Mouse (Mus musculus) cerebellum, adult 11-12 months (tissue): ENCODE results near the gene Sdr39u1.

Experiments used
- DNase-seq: peaks from one replicate; pipeline ENCODE4 v3.0.0; 2022

Gene Sdr39u1

DNA sequence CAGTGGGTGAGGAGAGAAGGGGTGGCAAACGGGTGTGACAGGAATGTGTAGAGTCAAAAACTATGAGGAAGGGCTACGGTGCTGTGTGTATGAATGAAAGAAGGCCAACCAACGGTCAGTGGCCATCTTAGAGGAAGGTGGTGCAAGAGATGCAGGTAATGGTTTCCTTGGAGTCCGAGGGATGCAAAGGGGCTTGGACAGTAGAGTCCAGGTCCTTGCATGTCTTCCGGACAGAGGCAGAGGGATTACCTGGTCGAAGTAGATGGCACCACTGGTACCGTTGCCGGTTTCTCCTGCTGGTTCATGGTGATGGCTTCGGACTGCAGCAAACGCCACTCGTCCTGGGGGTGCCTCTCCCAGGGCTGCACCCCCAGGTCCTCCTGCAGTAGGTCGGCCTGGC, 16.4 kb downstream of the Sdr39u1 start:
- DNase-seq, result no peak

DNA sequence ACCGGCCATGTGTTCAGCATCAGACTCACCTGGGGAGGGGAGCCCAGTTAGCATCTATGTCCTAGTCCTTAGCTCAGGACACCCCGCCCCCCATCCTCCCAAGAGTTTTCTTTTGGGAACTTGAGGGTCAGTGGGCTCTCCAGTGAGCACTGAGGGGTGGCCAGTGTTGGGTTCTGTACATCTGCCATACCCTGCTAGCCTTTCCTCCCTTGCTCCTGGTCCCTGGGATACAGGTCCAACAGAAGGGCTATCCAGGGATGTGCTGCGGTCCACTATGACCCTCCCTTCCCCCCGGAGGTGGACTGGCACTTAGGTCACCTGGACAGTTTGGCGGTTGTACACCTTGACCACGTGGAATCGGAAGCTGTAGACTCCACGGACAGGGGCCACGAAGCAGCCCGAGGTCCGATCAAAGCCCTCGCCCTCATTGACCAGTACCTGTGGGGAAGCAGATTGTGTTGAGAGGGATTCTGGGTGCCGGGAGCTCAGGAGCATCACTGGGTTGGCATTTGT, 16.9 kb downstream of the Sdr39u1 start:
- DNase-seq, result peak; percentile 85

DNA sequence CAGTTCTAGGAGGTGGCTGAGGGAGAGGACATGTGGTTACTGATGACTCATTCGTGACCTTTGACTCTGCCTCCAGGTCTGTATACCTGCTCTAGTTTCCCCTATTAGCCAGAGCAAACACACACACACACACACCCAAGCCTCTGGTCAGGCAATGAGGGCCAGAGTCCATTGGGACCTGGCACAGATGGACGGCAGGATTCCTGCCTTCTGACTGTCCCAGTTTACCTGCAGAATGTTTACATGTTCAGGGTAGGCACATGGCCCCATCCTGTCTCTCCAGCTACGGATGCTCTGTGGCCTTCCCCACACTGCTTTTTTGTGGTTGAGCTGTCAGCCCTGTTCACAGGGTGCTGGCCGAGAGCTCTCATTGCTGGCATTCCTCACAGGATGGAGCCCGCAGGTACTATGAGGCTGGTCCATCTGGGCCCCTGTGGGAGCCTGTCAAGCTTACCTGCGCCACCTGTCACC, 17.9 kb downstream of the Sdr39u1 start:
- peak; percentile 99 for DNase-seq

DNA sequence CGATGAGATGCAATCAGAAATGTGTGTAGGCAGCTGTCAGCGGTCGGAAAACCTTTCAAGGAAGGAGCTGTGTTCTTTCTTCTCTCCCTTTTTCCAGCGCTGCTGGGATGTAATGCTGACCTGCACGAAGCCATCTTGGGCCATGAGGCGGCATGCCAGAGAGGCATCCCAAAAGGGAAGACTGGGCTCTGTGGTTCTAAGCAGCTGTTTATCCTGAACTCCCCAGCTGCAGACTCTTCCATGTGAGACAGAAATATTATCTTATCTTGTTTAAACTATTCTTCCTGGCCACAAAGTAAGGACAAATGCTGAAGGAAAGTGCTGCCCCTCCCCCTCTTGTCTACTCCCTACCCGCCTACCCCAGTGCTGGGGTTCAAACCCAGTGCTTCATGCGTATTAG, 19.1 kb downstream of the Sdr39u1 start:
- peak; percentile 53 for DNase-seq

DNA sequence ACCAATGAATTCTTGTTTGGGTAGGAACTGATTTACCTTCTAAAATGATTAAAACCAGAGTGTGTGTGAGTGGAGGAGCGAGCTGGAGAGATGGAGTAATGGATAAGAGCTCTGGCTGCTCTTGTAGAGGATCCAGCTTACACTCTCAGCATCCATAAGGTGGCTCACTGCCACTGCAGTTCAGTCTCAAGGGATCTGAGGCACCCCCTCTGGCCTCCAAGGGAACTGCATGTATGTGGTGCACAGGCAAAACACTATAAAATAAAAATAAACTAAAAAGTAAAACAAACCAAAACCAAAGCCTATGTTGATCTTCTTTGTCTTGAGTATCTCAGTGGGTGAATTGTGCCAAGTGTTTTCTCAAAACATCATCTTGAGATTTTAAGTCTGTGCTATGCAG, 20.5 kb downstream of the Sdr39u1 start:
- peak; percentile 75 for DNase-seq

DNA sequence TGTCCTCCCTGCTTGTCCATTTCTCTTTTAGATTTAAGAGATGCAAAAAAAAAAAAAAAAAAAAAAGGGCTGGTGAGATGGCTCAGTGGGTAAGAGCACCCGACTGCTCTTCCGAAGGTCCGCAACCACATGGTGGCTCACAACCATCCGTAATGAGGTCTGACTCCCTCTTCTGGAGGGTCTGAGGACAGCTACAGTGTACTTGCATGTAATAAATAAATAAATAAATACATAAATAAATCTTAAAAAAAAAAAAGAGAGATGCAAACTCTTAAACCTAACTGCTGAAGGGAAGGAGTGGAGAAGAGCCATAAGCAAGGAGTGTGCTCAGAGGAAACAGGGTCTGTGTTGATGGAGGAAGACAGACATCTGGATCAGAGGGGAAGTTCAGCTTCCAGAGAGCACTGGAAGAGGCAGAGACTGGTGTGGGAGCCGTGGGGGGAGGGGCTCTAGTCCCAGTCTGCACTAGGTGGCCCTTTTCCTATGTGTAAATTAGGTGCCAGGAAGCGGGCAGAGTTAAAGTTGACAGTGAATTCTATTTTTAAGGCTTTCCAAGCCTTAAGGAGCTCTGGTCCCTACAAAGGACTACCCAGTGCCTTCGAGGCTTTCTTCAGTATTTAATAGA, 21.7 kb downstream of the Sdr39u1 start:
- DNase-seq, result peak; percentile 64

DNA sequence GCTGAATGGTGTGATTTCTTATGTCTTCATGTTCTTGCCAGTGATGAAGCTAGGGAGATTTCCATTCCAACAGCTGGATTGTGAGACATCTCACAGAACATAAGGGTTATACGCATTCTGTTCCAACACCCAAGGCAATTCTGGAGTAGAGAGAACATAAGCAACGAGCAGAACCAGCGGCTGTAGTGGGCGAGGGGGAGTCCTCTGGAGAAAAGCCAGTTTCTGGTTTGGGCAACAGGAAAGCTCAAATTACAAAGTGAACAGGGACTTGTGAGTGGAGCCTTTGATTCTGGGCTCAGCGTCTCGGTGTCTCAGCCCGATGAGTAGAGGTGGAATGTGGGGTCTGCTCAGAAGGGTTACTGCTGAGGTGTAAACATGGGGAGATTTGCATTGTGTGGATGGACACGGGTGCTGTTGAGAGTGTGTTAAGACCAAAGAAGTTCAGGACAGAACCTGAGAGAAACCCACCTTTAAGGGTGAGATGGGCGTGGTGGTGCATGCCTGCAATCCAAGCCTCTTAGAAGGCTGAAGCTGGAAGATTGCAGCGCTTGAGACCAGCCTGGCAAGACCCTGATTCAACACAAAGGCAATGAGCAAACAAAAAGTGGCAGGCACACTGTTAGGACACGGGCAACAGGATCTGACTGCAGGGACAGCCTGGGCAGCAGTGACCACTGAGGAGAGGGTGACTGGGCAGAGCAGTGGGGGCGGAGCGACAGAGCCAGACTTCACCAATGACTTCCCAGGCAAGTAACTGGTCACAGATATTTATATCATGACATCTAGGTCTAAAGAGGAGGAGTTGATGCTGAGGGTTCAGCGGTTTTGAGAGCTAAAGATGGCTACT, 22.4 kb downstream of the Sdr39u1 start:
- DNase-seq, result peak; percentile 77

DNA sequence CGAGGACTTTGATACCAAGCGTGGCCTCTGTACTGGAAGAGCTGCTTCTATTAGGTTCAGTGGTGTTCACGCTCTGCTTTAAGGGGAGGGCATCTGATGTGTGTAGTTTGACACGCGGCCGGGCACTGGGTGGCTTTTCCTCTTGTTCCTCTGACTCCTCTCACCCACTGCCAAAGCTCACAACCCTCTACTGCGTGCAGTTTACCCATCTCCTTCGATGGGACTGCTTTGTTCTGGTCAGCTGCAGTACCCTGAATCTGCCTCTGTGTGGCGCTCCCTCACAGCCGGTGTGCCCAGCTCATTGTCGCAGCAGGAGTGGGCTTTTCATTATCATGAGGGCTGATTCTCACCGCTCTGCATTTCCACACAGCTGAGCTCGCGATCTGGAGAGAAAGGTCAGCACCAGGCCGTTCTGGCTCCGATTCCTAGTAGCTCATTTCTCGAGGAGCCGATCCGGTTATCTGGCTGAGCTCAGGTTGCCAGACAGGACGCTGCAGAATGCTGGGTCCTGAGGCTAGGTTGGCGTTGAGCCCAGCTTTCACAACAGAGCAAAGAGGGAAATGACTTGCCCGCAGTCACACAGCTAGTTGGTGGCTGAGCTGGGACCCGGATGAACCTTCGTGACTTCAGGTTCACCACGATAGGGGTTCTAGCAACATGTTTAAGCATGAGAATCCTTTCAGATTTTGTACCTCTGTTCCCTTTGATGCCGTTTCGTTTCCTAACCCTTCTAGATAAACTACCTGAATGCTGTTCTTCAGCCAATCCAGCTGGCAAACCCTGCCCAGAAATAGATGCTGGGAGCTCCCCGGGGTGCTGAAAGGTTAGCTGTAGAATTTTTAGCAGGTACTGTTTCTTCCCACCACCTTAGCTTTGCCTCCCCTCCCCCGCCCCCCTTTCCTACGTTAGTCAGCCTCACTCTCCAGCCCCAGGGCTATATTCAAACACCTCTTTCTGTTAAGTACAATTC, 26.1 kb downstream of the Sdr39u1 start:
- DNase-seq, result peak; percentile 92

DNA sequence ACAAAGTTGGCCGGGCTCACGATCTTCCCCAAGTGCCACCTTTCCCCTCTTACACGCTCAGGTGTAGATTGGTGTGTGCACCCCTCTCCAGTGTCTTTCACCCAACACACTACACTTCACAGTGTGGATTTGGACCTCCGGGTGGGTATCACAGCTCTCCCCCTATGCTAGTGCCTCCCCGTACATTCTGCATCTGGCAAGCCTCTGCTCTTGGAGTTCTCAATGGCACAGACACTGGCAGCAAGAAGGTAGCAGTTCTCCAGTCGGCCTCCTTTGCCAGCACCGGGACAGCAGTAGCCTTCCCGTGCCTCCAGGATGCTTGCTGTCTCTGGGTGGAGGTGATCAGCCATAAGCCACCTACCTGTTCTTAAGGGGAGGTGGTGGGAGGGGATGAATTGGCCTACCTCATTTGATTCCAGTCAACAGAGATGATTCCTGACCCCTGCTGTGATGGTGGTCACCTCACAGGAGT, 26.8 kb downstream of the Sdr39u1 start:
- no peak for DNase-seq

DNA sequence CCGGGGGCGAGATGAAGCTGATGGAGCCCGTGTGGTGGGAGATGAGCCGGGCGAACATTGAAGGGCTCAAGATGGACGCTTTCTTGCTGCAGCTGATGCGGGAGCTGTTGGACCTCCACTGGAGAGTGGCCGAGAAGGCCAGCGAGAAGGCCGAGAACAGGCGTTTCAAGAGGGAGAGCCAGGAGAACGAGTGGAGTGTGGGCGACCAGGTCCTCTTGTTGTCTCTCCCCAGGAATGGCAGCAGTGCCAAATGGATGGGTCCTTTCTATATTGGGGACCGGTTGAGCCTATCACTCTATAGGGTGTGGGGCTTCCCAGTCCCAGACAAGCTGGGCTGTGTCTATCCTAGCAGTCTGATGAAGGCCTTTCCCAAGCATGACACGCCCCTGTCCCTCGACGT, 27.5 kb downstream of the Sdr39u1 start:
- peak; percentile 54 for DNase-seq

DNA sequence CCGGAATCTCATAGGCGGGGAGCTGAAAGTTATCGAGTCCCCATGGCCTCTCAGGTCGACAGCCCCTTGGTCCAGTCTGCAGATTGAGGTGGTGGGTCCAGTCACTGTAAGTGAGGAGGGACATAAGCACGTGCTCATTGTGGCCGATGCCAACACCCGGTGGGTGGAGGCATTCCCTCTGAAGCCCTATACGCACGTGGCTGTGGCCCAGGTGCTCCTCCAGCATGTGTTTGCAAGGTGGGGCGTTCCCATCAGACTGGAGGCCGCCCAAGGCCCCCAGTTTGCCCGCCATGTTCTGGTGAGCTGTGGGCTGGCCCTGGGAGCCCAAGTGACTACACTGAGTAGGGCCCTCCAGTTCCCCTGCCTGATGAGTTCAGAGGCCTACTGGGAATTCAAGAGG, 28.1 kb downstream of the Sdr39u1 start:
- DNase-seq, result peak; percentile 53

DNA sequence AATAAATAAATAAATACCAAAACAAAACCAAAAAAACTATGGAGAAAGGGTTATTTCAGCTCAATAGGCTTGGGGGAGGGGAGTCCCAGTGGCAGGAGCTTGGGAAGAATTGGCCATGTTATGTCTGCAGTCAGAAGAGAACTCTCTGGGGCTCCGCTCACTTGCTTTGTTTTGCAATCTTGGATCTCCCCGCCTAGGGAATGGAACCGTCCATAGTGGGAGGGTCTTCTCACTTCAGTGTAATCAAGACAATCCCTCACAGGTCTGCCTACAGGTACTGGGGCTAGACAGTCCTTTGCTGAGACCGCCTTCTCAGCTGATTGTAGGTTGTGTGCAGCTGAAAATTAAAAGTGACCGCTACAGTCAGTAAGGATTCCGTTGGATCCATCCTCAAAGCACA, 30.6 kb downstream of the Sdr39u1 start:
- DNase-seq, result no peak

DNA sequence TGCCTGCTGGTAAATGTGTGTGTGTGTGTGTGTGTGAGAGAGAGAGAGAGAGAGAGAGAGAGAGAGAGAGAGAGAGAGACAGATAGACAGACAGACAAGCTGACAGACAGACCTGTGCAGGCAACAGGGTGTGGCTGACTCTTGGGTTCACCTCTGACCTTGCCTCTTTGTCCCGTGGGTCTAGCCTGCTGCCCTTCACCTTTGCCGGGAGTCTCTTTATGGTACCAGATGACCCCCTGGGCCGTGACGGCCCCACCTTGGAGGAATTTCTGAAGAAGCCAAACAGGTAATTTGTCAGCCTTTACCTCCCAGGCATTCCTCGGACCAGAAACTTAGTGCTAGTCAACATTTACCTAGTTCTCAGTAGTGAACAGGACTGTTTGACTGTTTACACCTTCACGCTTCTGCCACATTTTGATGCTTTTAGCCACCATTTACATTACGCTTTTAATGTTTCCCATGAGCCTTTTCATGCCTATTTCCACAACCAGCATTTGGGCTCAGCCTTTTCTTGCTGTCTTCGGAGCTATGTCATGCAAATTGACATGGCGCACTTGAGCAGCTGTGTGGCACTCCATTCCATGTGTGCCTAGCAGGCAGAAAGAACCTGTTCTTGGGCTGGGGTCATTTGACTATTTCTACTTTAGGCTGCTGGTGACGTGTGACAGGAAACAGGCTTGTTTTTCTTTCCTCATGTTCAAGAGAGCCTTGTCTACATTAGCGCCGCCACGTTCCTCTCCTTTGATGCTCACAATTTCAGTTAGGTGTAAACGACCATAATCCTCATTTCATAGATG, 31.7 kb downstream of the Sdr39u1 start:
- no peak for DNase-seq

DNA sequence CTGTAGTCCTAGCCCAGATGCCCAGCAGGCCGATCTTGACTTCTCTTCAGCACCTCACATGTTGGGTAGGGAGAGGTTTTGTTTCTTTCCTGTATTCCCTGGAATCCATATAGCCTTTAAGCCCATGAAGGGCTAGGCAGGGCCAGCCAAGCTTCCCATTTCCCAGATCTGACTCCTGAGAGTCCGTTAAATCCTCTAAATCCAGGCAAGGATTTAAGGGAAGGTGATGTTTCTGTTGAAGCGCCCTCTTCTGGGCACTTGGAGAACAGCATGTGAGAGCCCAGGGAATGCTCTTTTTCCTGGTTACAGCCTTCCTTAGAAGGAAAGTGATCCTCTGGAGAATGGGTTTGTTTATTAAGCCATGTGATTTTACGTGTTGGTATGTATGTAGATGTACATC, 33.1 kb downstream of the Sdr39u1 start:
- peak; percentile 45 for DNase-seq

DNA sequence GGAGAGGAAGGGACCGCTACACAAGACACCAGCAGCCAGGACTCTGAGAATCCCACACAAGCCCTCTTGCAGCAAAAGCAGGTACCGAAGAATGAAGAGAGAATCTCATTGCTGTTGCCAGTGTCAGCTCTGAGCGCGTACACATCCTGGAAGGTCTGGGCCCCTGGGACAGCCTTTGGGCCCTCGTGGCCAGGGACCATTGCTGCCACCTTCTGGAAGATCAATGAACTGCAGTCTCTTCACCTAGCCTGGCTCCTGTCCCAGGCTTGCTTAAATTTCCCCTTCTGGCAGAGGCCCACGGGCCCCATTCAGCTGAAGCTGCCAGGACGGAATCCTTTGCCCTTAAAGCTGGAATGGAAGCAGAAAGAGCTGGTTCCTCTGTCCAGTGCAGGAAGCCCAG, 36.3 kb downstream of the Sdr39u1 start:
- peak; percentile 66 for DNase-seq

DNA sequence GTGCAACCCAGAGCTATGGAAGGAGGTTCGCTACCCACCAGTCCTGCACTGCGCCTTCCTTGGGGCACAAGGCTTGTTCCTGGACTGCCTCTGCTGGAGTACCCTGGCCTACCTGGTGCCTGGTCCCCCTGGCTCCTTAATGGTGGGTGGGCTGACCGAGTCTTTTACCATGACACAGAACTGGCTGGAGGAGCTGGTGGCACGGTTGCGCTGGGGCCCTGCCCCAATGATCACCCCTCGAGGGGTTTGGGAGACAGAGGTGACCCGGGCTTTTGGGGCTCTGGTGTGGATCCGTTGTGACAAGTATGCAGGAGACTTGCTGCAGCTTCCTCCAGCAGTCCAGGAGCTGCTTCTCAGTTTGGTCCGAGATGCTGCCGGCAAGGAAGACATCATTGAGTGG, 37.1 kb downstream of the Sdr39u1 start:
- no peak for DNase-seq

DNA sequence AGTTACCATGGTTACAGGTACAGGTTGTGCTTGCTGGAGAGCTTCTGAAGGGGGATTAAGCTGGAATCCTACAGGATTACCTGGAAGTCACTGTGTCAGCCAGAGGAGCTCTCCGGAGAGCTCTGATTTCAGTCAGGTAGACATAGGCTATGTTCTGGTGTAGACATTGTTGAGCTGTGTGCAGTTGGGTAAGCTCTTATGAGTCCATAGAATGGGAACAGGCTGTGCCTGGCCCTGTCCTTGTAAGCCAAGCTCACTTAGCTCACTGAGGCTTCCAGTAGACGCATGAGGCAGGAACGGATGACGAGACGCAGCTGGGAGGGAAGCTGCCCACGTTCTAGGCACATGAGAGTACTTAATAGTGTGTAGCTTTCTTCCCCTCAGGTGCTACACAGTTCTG, 37.9 kb downstream of the Sdr39u1 start:
- DNase-seq, result no peak

DNA sequence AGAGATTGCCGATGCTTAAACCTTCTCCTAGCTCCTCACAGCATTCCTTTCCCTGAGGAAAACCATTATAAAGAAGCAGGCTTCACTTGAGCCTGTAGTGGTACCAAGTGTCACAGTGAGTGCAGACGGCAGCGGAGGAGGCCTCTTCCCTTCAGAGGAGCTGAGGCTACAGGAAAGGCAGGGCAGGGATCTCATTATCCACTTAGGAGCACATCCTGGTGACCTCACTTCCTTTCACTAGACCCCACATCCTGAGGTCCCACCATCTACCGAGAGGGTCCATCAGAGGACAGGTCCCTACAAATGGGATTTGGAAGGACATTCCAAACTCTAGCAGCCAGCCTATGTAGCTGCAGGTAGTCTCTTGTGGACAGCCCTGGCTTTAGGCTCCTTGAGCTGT, 42.5 kb downstream of the Sdr39u1 start:
- DNase-seq, result no peak

DNA sequence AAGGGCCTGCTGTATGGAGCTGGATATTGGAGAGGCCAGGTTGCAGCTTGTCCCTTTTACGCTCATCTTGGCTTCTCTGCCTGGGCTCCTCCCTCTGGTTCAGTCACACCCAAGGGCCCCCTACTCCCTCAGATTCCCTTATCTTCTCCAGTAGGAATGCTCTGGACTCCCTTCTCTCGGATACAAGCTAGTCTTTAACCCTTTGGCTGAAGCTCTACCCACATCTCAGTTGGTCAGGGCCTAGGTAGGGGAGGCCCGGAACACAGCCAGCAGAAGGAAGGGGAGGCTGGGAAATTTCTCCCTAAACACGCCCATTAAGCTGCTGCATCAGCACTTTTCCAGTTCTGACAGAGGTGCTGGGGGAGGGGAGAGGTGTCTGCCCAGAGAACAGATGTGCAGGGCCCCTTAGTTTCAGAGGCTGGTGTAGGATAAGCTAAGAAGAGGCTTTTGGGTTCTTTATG, 45.0 kb downstream of the Sdr39u1 start:
- DNase-seq, result no peak

DNA sequence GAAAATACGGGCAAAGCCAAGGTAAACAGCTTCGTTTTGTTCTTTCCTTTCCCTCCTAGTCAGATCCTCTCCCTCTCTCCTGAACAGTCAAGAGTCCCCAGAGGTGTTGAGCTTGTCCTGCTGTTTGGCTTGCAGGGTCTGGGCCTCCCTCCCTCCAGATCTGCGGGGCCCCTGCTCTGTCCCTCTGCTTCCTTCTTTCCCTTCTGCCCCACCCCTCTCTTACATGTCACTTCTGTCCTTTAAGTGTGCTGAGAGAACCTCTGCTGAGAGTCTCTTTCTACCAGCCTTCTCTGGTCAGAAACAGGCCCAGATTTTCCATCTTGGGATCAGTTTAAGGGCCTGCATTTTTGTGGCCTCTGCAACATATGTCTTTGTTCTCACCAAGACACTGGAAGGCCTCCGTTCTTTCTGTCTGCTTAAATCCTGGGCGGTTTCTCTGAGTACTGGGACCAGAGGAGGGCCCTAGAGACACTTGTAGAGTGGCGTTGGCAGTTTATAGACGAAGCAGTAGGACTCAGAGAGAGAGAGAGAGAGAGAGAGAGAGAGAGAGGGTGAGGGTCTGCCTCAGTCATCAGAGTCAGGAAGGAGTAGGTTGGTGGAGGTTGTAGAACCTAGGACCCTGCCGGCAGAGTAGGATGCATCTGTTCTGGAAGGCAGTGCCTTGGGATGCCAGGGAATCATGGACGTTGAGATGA, 45.5 kb downstream of the Sdr39u1 start:
- DNase-seq, result no peak

DNA sequence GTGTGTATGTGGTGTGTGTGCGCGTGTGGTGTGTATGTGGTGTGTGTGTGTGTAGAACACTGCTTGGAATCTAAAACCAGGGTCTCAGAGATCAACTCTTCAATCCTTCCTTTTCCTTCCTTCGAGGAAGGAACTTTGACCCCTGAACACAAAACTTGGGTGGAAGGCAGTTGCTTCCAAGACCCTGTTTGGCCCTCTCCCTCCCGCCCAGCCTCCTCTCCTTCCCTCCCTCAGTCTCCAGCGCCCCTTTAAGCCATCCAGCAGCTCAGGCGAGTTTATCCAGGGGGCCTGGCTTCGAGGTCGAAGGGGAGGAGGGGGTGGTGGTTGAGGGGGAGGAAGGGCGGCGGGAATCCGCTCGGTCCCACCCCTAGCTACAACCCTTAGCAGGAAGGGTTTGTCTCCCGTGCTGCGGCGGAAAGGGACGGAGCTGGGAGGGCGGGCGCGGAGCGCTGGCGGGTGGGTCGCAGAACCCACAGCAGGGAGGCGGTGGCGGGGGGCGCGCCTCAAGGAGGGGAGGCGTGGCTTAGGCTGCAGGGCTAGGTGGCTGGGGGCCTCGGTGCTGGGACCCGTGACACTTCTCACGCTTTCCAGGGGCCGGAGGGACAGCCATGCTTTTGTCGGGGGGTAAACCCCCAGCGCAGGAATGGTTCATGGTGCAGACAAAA, 46.3 kb downstream of the Sdr39u1 start, which contains the start of gene Nynrin:
Nynrin (plus strand) TSS at position 390 of the 665 bp plus-strand sequence.
- DNase-seq, result no peak
